Mouse (Mus musculus) lung, postnatal 0 days (tissue): ENCODE measurements at regions not wholly inside any gene's neighbourhood (a gene's known extent, or its start where the extent isn't known, plus 50 kb on each side); places are given as distances from the start of the nearest gene placed in this dataset.

Experiments used
- ATAC-seq: fragments of 200-750 bp; cut with Nextera tagmentation; 2 replicates; pipeline ENCODE4 v1.8.0; 2017; ENCODE audit warnings: moderate library complexity
- DNase-seq: peaks from one replicate; pipeline ENCODE4 v3.0.0-alpha.2; 2016; ENCODE audit warnings: low spot score
- H3K27ac ChIP-seq: fragments of 300-500 bp; sonication (generic); 2 replicates; pipeline ENCODE4 v1.5.1; 2014; ENCODE audit warnings: antibody characterized with exemption, mild to moderate bottlenecking, low read length, mixed read lengths
- H3K27me3 ChIP-seq: fragments of 300-500 bp; sonication (generic); replicated peaks from 2 replicates; pipeline ENCODE4 v1.6.1; 2014; ENCODE audit warnings: low read length, mixed read lengths; ENCODE audit not compliant: insufficient read depth
- H3K36me3 ChIP-seq: fragments of 300-500 bp; sonication (generic); 2 replicates; pipeline ENCODE4 v1.6.1; 2014; ENCODE audit warnings: low read length, mixed read lengths; ENCODE audit not compliant: insufficient read depth
- H3K4me1 ChIP-seq: fragments of 300-500 bp; sonication (generic); 2 replicates; pipeline ENCODE4 v1.6.1; 2014; ENCODE audit warnings: antibody characterized with exemption, low read depth, low read length, mixed read lengths; ENCODE audit not compliant: insufficient read depth
- H3K4me2 ChIP-seq: fragments of 300-500 bp; sonication (generic); replicated peaks from 2 replicates; pipeline ENCODE4 v1.6.1; 2014; ENCODE audit warnings: low read depth, mild to moderate bottlenecking, low read length, moderate library complexity, mixed read lengths
- H3K4me3 ChIP-seq: fragments of 300-500 bp; sonication (generic); 2 replicates; pipeline ENCODE4 v1.5.1; 2014; ENCODE audit warnings: low read depth, low read length
- H3K9ac ChIP-seq: fragments of 300-500 bp; sonication (generic); replicated peaks from 2 replicates; pipeline ENCODE4 v1.6.1; 2014; ENCODE audit warnings: low read depth, mild to moderate bottlenecking
- H3K9me3 ChIP-seq: fragments of 300-500 bp; sonication (generic); 2 replicates; pipeline ENCODE4 v1.6.1; 2016; ENCODE audit warnings: low read length, mixed read lengths
- CTCF ChIP-seq: IDR thresholded peaks from 2 replicates; pipeline ENCODE4 v1.5.1; 2016; ENCODE audit warnings: antibody characterized with exemption, mild to moderate bottlenecking
- EP300 ChIP-seq: IDR thresholded peaks from 2 replicates; pipeline ENCODE4 v1.6.1; 2016; ENCODE audit warnings: antibody characterized with exemption, mild to moderate bottlenecking, control low read depth
- WGBS: fragments of 180-500 bp; shearing (Covaris S2); extraction: QIAGEN DNeasy Blood & Tissue Kit; methylation state at CpG from one replicate; pipeline ENCODE4 v1.1.7; 2014; 5-methylcytosine and 5-hydroxymethylcytosine counted together

DNA sequence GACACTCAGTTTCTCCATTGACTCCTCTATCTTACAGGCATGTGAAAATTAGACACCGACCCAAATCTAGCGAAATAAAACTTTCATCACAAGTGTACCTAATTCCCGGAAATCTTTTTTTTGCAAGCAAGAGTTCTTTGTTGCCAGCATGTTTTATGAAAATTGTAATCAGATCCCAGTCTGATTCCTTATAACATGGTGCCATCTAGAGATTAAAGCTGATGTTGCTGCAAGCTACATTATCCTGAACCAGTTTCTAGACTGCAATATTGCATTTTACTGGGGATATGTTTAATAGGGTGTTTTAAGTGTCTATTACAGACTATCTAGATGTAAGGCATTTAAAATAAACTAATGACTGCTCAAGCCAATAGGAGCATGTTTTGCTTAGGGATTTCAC is 110.9 kb upstream of the Gpc5 start:
- Histone ChIP-seq H3K27ac (no peak overlapping the region), H3K9ac (no peak overlapping the region), H3K9me3 (no peaks in the 10 kb centered on the region), H3K36me3 (no peaks in the 10 kb centered on the region), H3K4me3 (no peak overlapping the region), H3K4me2 (no peak overlapping the region), H3K27me3 (no peaks in the 10 kb centered on the region), H3K4me1 (no peaks in the 10 kb centered on the region)
- WGBS = 61% methylated on average over 3 of the region's 3 CpGs
- no peak for TF ChIP-seq EP300
- peak; percentile 49 for TF ChIP-seq CTCF
- ATAC-seq (no peak), DNase-seq (peak; percentile 18)

DNA sequence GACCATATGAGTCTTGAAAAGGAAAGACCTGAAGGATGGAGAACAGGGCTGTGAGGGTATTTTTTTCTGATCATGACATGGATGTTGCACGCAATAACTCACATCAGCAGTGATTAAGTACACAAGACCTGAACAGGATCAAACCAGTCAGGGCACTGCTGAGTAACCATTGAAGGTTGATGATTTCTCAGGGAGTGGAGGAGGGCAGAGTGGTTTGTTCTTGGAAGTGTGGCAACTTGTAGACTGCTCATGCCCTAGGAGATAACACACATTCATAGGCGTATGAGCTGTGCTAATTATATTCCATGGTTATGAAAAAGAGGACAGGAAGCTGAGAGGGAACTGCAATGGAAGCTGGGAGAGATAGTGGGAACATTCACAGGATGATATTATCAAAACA is 88.8 kb upstream of the Gpc5 start:
- Histone ChIP-seq H3K4me1 (no peaks in the 10 kb centered on the region), H3K9ac (no peak overlapping the region), H3K27me3 (no peaks in the 10 kb centered on the region), H3K4me2 (no peak overlapping the region), H3K4me3 (no peak overlapping the region), H3K27ac (no peak overlapping the region), H3K9me3 (no peaks in the 10 kb centered on the region), H3K36me3 (no peaks in the 10 kb centered on the region)
- no peak for TF ChIP-seq CTCF
- no peak for TF ChIP-seq EP300
- ATAC-seq (no peak), DNase-seq (no peak)
- 76% methylated on average over 2 of the region's 2 CpGs for WGBS

DNA sequence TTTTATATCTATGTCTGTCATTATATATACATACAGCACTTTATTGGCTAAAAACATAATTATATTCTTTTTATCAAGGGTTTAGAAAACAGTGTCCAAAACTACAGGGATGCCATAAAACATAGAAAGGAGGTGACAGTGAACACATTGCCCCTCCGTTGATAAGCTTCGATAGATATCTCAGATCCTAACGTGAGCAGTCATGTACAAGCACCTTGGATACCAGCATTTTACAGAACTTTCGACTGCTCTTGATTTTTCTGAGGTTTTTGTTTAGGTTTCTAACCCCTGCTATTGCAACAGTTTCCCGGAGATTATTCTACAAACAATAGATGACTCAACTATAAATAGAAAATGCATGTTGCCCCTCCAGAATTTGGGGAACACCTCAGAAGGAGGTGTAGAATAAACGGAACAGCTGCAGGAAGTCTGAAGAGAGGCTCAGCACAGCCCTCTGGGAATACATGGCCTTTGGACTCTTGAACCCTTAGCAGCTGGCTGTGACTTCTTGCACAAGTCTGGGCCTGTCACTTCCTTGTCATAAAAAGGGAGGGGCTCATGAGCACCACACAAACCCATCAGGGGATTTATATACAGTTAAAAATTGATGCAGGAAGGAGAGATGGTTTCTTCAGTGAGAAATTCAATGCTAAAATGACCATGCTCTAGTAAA is 87.1 kb upstream of the Gpc5 start:
- Histone ChIP-seq H3K36me3 (no peaks in the 10 kb centered on the region), H3K9ac (no peak overlapping the region), H3K9me3 (no peaks in the 10 kb centered on the region), H3K27me3 (no peaks in the 10 kb centered on the region), H3K27ac (no peak overlapping the region), H3K4me3 (no peak overlapping the region), H3K4me1 (no peaks in the 10 kb centered on the region), H3K4me2 (no peak overlapping the region)
- ATAC-seq (peak; percentile 77), DNase-seq (peak; percentile 70)
- WGBS = 31% methylated on average over 6 of the region's 6 CpGs
- TF ChIP-seq EP300 (peak; percentile 18; the same call in 1 of the 2 replicates), CTCF (no peak)

DNA sequence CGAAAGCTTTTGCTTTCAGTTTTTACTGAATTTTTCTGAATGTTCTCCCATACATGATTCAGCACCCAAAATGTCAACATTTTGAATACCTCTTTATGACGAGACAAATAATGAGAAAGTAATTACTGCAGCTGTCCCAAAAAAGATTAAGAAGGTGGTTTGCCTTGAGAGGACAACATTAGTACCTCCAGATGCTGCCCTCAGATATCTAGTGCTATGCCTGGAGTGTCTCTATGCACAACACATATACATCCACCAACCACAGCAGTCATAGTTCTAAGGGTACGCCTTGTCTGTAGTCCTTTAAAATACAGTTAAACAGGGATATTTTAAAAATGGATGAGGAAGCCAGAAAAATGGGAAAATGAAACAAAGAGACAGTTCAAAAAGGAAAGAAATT is 81.1 kb upstream of the Gpc5 start:
- Histone ChIP-seq H3K36me3 (no peaks in the 10 kb centered on the region), H3K27ac (no peak overlapping the region), H3K4me1 (no peaks in the 10 kb centered on the region), H3K4me2 (no peak overlapping the region), H3K9me3 (no peaks in the 10 kb centered on the region), H3K27me3 (no peaks in the 10 kb centered on the region), H3K4me3 (no peak overlapping the region), H3K9ac (no peak overlapping the region)
- no peak for ATAC-seq
- DNase-seq = no peak
- 83% methylated on average over 3 of the region's 3 CpGs for WGBS
- TF ChIP-seq CTCF (no peak), EP300 (no peak)

DNA sequence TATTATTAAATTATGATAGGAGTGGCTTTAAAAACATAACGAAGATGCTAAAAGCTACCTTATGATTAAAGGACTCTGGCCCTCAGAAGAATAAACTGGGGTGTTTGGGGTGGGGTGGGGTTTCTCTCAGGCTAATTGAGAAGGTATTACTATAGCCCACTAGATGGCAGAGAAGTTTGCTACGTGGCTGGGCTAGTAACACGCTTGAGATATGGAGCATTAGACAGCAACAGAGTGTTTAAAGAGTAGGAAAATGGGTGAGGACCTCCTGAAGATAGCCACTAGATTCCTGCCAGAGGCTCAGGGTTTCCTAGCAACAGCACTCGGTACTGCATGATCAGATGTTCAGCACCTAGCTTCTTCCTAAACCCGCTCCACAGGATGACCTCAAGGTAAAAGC is 76.7 kb upstream of the Gpc5 start:
- no peak overlapping the region for H3K4me3 ChIP-seq
- no peaks in the 10 kb centered on the region for H3K27me3 ChIP-seq
- H3K4me2 ChIP-seq = no peak overlapping the region
- no peaks in the 10 kb centered on the region for H3K9me3 ChIP-seq
- WGBS = 36% methylated on average over 5 of the region's 5 CpGs
- DNase-seq (no peak), ATAC-seq (no peak)
- no peak overlapping the region for H3K9ac ChIP-seq
- TF ChIP-seq CTCF (no peak), EP300 (no peak)
- no peaks in the 10 kb centered on the region for H3K36me3 ChIP-seq
- no peak overlapping the region for H3K27ac ChIP-seq
- no peaks in the 10 kb centered on the region for H3K4me1 ChIP-seq

DNA sequence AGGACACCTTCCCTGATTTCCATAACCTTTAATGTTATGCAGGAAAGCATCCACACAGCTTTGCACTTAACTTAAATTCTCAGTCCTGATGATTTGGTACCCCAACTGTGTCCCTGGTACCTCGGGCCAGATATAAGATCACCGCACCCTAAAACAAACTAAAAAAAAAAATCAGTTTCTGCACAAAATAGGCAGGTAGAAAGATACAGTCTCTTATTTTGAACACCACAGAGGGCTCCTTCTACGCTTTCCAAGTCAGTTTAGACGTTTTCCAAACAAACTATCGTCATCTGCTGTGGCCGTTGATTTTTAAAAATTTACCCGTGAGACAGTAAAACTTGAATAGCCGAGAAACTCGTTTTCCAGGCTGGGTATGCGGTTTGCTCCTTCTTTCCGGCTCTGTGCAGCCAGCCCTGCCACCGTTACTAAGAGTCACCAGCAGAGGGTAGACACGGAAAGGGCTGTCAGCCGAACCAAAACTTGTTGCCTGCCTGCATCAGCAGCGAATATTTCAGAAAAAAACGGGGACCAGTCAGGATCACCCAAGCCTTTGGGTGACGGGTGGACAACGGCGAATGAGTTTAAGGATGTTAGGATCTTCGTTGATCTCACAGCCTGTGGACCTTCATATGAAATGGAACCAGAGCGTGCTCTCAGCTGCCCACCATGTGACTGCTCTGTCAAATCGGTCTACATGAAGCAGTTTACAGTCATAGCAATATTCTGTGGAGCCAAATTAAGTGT is 74.4 kb upstream of the Gpc5 start:
- peak overlapping the region; percentile 16; the same call in 1 of the 2 replicates for H3K4me3 ChIP-seq
- no peaks in the 10 kb centered on the region for H3K36me3 ChIP-seq
- no peak overlapping the region for H3K27ac ChIP-seq
- TF ChIP-seq EP300 = no peak
- TF ChIP-seq CTCF = peak; percentile 87
- DNase-seq (peak; percentile 78), ATAC-seq (peak; percentile 83)
- WGBS = 13% methylated on average over 22 of the region's 22 CpGs
- H3K4me2 ChIP-seq = peak overlapping the region; percentile 49
- H3K27me3 ChIP-seq = no peaks in the 10 kb centered on the region
- H3K9ac ChIP-seq = no peak overlapping the region
- no peaks in the 10 kb centered on the region for H3K9me3 ChIP-seq
- H3K4me1 ChIP-seq = no peaks in the 10 kb centered on the region
